Mouse (Mus musculus) embryonic facial prominence, embryonic 10.5 days (tissue): ENCODE results near the gene Apol7b. TPM values are rescaled to one million over a fixed set of nuclear protein-coding genes. Genes with fewer than 3 reads are reported as not detected.

Source experiments
- DNase-seq: peaks from one replicate; pipeline ENCODE4 v3.0.0-alpha.2; 2017; ENCODE audit warnings: low spot score
- H3K27ac ChIP-seq: fragments of 300-500 bp; sonication (generic); replicated peaks from 2 replicates; pipeline ENCODE4 v1.5.1; 2016; ENCODE audit warnings: mild to moderate bottlenecking
- H3K27me3 ChIP-seq: fragments of 300-500 bp; sonication (generic); replicated peaks from 2 replicates; pipeline ENCODE4 v1.6.1; 2016; ENCODE audit warnings: low read depth, mild to moderate bottlenecking; ENCODE audit not compliant: poor library complexity, severe bottlenecking
- H3K36me3 ChIP-seq: fragments of 300-500 bp; sonication (generic); replicated peaks from 2 replicates; pipeline ENCODE4 v1.6.1; 2016; ENCODE audit warnings: mild to moderate bottlenecking, moderate library complexity
- H3K4me1 ChIP-seq: fragments of 300-500 bp; sonication (generic); 2 replicates; pipeline ENCODE4 v1.6.1; 2016
- H3K4me3 ChIP-seq: fragments of 300-500 bp; sonication (generic); 2 replicates; pipeline ENCODE4 v1.5.1; 2016; ENCODE audit warnings: mild to moderate bottlenecking, moderate library complexity
- H3K9me3 ChIP-seq: fragments of 300-500 bp; sonication (generic); 2 replicates; pipeline ENCODE4 v1.6.1; 2016; ENCODE audit warnings: mild to moderate bottlenecking
- WGBS: fragments of 180-500 bp; shearing (Covaris S2); methylation state at CpG from one replicate; pipeline ENCODE4 v1.1.7; 2016; 5-methylcytosine and 5-hydroxymethylcytosine counted together
- polyA plus RNA-seq: library from polyadenylated mRNA; unstranded; fragments of >200 nt; fragmentation: Nextera tagmentation; extraction: Ambion mirVana; gene quantifications from 2 replicates; pipeline ENCODE4 v1.2.1, GENCODE M21; 2016

Gene Apol7b
- polyA plus RNA-seq, 1 experiment from 2014 or later, result not detected

GRCm38 (mm10) chr15:77381481-77381880 lies 65.8 kb downstream of the Apol7b start:
- no peak overlapping the region for H3K4me3 ChIP-seq
- H3K36me3 ChIP-seq, result no peaks in the 10 kb centered on the region
- H3K27me3 ChIP-seq, result no peaks in the 10 kb centered on the region
- no peak overlapping the region for H3K27ac ChIP-seq
- no peak for DNase-seq
- no peaks in the 10 kb centered on the region for H3K9me3 ChIP-seq
- H3K4me1 ChIP-seq, result 0 out of 2 replicates have a peak, but pooled peaks cover 5% of the 10 kb centered on the region
- 87% methylated on average over 6 of the region's 6 CpGs for WGBS

GRCm38 (mm10) chr15:77379921-77380320 lies 67.4 kb downstream of the Apol7b start:
- WGBS, result 44% methylated on average over 4 of the region's 4 CpGs
- no peaks in the 10 kb centered on the region for H3K36me3 ChIP-seq
- DNase-seq, result no peak
- no peak overlapping the region for H3K4me3 ChIP-seq
- H3K4me1 ChIP-seq, result 0 out of 2 replicates have a peak, but pooled peaks cover 5% of the 10 kb centered on the region
- H3K27ac ChIP-seq, result no peak overlapping the region
- no peaks in the 10 kb centered on the region for H3K9me3 ChIP-seq
- H3K27me3 ChIP-seq, result no peaks in the 10 kb centered on the region

DNA sequence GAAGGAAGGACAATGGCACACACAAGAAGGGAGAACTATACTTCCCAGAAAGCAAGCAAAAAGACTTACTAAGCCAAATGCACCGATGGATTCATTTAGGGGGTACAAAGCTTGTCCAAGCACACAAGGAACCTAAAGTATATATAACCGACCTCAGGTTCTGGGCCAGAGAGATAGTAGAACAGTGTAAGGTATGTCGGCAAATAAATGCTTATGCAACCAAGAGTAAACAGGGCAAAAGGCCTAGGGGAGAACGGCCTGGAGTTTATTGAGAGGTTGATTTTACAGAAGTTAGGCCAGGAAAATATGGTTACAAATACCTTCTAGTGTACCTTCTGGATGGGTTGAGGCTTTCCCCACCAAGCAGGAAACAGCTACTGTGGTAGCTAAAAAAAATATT lies 69.9 kb downstream of the Apol7b start:
- Histone ChIP-seq H3K9me3 (no peaks in the 10 kb centered on the region), H3K27ac (no peak overlapping the region), H3K36me3 (no peaks in the 10 kb centered on the region), H3K4me1 (0 out of 2 replicates have a peak, but pooled peaks cover 5% of the 10 kb centered on the region), H3K27me3 (no peaks in the 10 kb centered on the region), H3K4me3 (no peak overlapping the region)
- WGBS, result 92% methylated on average over 4 of the region's 4 CpGs
- no peak for DNase-seq

- H3K9me3 ChIP-seq, result no peaks in the 10 kb centered on the region
- no peaks in the 10 kb centered on the region for H3K36me3 ChIP-seq
- no peaks in the 10 kb centered on the region for H3K27me3 ChIP-seq
- no peak overlapping the region for H3K4me3 ChIP-seq
- 0 out of 2 replicates have a peak, but pooled peaks cover 5% of the 10 kb centered on the region for H3K4me1 ChIP-seq
- no peak for DNase-seq
- WGBS, result 84% methylated on average over 7 of the region's 7 CpGs
- no peak overlapping the region for H3K27ac ChIP-seq
These were observed 70.4 kb downstream of the Apol7b start for GRCm38 (mm10) chr15:77376920-77377319.

Other genes starting within 250 kb of the Apol7b start
- 60.7 and 61.9 TPM in 2 replicates for gene Rbfox2, start 140.5 kb downstream of the Apol7b start, polyA plus RNA-seq
- gene Apol7a, start 48.4 kb downstream of the Apol7b start, polyA plus RNA-seq, result not detected in 2 replicates
- not detected in 2 replicates for gene Apol9a, start 36.4 kb downstream of the Apol7b start, polyA plus RNA-seq
- gene Apol10a, start 29.6 kb upstream of the Apol7b start, polyA plus RNA-seq, result not detected in 2 replicates
- gene Apol11a, start 60.8 kb upstream of the Apol7b start, polyA plus RNA-seq, result not detected in 2 replicates
- gene Apol7c, start 85.8 kb upstream of the Apol7b start, polyA plus RNA-seq, result not detected in 2 replicates
- gene 1700025B11Rik, start 114.4 kb upstream of the Apol7b start, polyA plus RNA-seq, result not detected in 2 replicates
- 0.06 and 0.12 TPM in 2 replicates for gene Apol10b, start 148.6 kb upstream of the Apol7b start, polyA plus RNA-seq
- gene Gm36245, start 151.8 kb upstream of the Apol7b start, polyA plus RNA-seq, result not detected in 2 replicates
- gene Apol11b, start 195.8 kb upstream of the Apol7b start, polyA plus RNA-seq, result not detected in 2 replicates